Mouse (Mus musculus) inflammation-experienced regulatory T-cells, adult 6 months (primary cell): Measurements from ENCODE around the gene Il34. TPM values are rescaled to one million over a fixed set of nuclear protein-coding genes. Genes with fewer than 3 reads are reported as not detected.
A peak's percentile ranks its signal among the peaks of the same experiment; 100 is the strongest.

ENCODE experiments used
- ATAC-seq: one replicate; pipeline ENCODE4 v1.8.0; 2017
- polyA plus RNA-seq, 3 experiments: library from polyadenylated mRNA; unstranded; fragments of 100-300 nt; shearing (Covaris generic); gene quantifications; one replicate each; pipeline ENCODE4 v1.2.1; 2017

Il34 gene
- polyA plus RNA-seq, 3 experiments from 2014 or later, result not detected

GRCm38 (mm10) chr8:110705391-110706287, 100.1 kb downstream of the Il34 start:
- no peak for ATAC-seq

DNA sequence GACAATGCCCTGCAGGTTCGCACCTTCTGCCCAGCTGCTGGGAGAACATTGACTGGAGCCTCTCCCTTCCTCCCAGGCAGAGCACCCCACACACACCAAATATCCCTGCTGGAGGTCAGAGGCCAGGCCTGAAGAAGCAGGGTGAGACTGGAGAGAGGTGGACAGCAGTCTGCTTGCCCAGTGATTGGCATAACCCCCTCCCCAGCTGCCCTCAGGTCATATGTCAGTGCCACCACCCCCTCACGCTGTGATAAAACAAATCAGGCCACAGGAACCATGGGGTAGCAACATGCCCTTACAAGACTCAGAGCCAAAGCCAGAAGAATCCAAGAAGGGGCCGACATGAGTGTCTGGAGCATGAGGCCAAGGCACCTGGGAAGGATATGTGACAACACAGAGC, 101.6 kb downstream of the Il34 start:
- ATAC-seq, result no peak

- ATAC-seq, result peak; percentile 52
Measured at GRCm38 (mm10) chr8:110703460-110704061, 102.2 kb downstream of the Il34 start.

GRCm38 (mm10) chr8:110702636-110703459, 102.9 kb downstream of the Il34 start:
- ATAC-seq, result no peak

DNA sequence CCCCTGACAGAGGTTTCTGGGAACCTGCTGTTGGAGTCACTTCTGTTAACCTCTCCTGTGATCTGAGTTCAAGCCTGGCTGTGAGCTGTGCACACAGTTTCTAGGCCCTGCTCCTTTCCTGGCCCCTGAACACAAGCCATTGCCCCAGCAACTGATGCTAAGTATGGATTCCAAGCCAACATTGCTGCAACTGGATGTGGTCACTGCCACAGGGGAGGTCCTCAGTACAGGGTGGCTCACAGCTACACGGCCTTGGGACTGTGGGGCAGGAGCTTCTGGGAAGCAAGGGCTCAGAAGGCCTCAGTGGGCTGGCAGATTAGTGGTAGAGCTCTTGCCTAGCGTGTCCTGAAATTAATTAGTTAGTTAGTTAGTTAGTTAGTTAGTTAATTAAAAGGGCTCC, 105.2 kb downstream of the Il34 start:
- ATAC-seq, result no peak

DNA sequence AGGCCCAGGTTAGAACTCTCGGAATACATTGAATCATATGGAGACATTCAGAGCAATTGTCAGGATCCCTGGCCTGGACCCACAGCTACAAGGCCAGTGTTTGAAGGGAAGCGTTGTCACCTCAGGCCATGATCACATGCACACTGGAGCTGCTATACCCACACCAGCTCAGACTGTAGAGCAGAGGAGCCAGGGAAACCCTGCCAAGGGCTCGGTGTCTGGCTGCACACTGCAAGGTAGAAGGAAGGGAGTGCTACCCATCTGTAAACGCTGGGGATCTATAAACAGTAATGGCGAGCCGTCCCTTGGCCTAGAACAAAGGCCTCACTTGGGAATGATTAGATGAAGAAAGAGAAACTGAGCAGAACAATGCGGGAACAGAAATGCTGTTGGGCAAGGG, 106.2 kb downstream of the Il34 start:
- ATAC-seq, result no peak

DNA sequence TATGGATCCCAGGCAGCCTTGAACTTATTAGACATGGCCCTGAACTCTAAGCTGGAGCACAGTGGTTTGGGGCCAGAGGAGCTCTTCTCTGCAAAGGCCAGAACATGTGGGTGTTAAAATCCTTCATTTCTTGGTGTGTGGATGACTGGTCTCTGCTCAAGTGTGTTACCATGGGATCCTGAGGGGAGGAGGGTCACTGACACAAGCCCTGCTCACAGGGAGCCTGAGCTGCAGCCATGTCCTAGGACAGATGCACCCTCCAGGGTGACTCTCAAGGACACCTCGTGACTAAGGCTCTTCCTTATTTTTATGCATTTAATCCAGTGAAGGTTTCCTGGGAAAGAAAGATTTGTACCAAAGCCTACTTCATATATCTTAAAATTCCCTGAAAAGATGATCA, 107.6 kb downstream of the Il34 start:
- no peak for ATAC-seq

DNA sequence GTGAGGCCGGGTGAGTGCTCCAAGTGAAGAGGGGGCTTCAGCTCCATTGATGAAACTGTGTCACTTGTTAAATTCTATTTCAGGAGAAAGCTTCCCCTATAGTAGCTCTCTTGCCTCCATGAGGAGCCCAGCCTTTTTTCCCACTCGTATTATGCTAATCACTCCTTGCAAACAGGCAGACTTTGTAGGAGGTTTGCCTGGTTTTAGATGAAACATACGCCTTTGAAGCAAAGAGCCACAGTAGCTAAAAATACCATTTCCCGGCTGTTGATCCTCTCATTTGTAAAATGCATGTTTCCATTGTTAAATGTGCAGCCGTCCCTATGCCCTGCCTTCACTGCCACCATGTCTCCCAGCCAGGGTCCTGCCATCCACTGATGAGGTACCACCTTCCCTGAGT, 108.2 kb downstream of the Il34 start:
- no peak for ATAC-seq

DNA sequence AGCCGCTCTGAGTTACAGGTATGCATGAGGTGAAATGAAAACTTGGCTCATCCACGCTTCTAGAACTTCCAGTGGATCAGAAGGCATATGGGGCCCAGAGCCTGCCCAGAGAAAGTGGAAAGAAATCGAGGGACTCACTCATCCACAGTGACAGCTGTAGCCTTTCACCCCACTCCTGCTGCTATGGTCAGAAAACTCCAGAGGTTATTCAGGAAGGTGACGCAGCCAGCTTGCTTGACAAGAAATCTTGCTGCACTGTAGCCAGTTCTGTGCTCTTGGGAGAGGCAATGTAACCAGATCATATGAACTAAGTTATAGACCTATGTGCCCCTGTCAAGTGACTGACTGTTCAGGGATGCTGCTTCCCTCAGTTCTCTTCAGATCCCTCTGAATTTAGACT, 109.7 kb downstream of the Il34 start:
- ATAC-seq, result no peak

- no peak for ATAC-seq
Measured at GRCm38 (mm10) chr8:110695431-110695830, 110.3 kb downstream of the Il34 start.

- no peak for ATAC-seq
Measured at GRCm38 (mm10) chr8:110694826-110695225, 110.9 kb downstream of the Il34 start.

DNA sequence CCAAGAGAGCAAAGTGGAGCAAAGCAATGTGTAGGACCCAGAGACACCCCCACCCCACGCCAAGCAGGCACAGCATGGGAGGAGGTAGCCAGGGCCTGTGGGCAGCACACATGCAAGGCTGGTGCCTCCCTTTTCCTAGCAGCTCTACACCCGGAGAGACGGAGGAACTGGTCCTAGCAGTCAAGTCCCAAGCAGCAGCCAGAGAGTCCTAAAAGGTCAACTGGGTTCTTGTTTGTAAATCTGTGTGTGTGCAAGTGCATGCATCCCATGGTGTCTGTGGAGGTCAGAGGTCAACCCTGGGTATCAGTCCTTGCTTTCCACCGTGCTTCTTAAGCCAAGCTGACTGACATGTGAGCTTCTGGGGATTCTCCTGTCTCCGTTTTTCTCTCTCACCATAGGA, 111.5 kb downstream of the Il34 start:
- ATAC-seq, result no peak

Other genes with a start within 250 kb of the Il34 start
- gene Vac14, start 187.3 kb downstream of the Il34 start, polyA plus RNA-seq, result 1 to 10 TPM; 5.6 to 7.8 (median 6.3) TPM
- under 1 TPM in 1 of 3 experiments, not detected in 2; 0.19 TPM for gene Mtss1l, start 84.4 kb downstream of the Il34 start, polyA plus RNA-seq
- 10 to 100 TPM; 52.3 to 72.4 (median 53.1) TPM for gene Cog4, start 40.7 kb upstream of the Il34 start, polyA plus RNA-seq
- gene Sf3b3, start 40.9 kb upstream of the Il34 start, polyA plus RNA-seq, result 100 to 1,000 TPM in 1 of 3 experiments, 10 to 100 TPM in 2; 80.5 to 101 (median 90.8) TPM
- gene Fuk, start 96.6 kb upstream of the Il34 start, polyA plus RNA-seq, result 1 to 10 TPM; 1.4 to 2.4 (median 2.2) TPM
- 10 to 100 TPM in 1 of 3 experiments, 1 to 10 TPM in 2; 8.7 to 10.2 (median 8.9) TPM for gene St3gal2, start 114.0 kb upstream of the Il34 start, polyA plus RNA-seq
- 10 to 100 TPM; 16.3 to 18.2 (median 17.2) TPM for gene Ddx19a, start 191.9 kb upstream of the Il34 start, polyA plus RNA-seq
- 1 to 10 TPM; 6.1 to 7.4 (median 7.4) TPM for gene Ddx19b, start 225.8 kb upstream of the Il34 start, polyA plus RNA-seq
- 10 to 100 TPM; 21.3 to 26.7 (median 25.5) TPM for gene Aars, start 227.2 kb upstream of the Il34 start, polyA plus RNA-seq